Mouse (Mus musculus): ENCODE results near the gene Krit1. TPM values are rescaled to one million over a fixed set of nuclear protein-coding genes. Genes with fewer than 3 reads are reported as not detected.
"Not testable (repeated sequence)": the region's sequence is repeated elsewhere in the genome, so short reads cannot be mapped to it uniquely, and the experiment has no call there.

Krit1 gene
- total RNA-seq (2021), result 10 to 100 TPM; 51.8 to 51.9 TPM
- long read RNA-seq, experiment 1, full-length matches to known transcripts, result 4 of 30 reads
- long read RNA-seq, experiment 1, partial matches to known transcripts, result 1 of 30 reads
- long read RNA-seq, experiment 1, other reads (novel, unspliced or antisense), result 25 of 30 reads
- long read RNA-seq, experiment 2, partial matches to known transcripts, result 2 of 15 reads
- long read RNA-seq, experiment 2, other reads (novel, unspliced or antisense), result 10 of 15 reads

DNA sequence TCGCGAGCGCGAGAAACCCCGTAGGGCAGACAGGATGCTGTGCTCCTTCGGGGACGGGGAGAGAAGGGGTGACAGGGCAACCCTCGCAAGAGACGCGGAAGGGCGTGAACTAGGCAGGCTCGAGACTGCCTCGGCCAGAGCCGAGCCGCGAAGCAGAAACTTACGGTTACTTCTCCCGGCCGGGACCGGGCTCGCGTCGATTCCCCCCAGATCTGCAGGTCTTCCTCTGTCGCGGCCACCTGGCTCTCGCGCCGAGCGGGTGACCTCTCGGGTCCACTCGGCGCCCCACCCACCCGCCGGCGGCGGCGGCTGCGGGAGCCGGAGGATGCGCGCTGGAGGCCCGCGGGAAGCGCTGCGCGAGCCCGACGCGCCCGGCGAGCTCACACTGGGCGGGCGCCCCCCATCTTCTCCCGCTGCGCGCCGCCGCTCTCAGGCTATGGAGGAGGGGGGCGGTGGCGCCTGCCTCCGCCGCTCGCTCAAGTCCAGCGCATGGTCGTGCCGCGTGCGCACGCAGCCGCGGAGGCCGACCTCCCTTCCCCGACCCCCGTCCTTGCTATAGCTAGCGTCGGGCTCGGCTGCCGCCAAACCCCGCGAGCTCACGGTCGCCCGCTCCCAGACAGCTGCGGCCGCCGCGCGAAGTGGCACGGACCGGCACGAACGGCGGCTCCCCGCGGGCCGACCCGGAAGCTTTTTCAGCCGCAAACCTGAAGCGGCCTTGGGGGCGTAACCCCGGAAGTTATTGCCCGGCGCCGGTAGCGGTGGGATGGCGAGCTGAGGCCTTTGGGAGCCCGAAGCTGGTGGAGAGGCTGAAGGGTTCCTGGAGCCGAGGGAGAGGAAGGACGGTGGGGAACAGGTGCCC lies at the start of gene Krit1, which contains the start of gene Ankib1:
Gene Krit1, plus strand, starts transcription at position 752 of the 859 bp plus-strand sequence.
Gene Ankib1, minus strand, starts transcription at position 493 of the 859 bp plus-strand sequence.
- DNase-seq (ENCODE audit: low spot score in 2 of 2), result peak; percentile 93 to 95

DNA sequence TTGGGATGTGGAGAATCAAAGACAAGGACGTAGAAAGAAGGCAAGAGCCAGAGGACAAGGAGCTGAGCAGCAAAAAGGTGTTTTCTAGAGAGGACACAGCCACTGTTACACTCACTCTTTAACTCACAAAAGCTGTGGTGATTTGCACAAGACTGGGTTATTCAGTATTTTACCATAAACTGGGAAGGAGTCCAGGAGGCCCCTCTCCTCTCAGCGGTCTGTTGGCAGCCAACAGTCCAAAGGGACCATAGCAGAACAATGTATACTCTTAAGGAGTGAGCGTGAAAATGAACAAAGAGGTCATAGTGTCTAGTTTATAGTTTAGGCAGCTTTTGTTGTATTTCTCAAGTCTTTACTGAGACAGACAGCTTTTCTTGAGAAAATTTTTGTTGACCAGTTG lies 31.5 kb upstream of the Krit1 start:
- no peak for DNase-seq (ENCODE audit: low spot score in 2 of 2)

DNA sequence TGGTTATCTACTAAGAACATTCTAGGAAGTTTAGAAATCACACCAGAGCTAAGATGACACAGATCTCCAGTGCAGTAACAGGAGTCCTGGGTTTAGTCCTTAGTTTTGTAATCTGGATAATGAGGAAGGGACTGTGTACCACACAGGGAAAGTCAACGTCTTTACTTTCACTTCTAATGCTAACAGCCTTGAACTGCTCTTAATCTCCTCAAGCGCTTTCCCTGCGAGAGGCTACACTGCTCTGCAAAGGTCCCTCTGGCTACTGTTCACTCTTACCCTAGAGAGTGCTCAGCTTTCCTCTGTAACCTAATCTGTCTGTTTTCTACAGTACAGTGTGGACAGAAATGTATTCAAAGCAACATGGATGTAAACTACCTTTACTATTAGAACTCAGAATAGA lies 31.0 kb upstream of the Krit1 start:
- no peak for DNase-seq (ENCODE audit: low spot score in 2 of 2)

DNA sequence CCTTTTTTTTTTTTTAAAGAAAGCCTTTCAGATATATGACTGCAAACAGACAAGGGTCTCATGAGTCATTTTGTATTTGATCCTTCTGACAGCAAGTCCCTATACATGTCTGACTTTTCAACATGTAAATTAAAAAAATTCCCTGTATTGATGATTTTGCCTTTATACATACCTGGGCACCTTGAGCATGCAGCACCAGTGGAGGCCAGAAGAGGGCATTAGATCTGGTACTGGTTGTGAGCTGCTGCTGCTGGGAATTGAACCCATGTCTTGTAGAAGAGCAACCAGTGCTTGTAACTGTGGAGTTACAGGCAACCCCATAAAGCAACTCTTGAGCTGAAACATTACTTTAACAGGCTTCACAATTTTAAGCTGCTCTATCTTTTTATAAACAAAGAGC lies 20.3 kb upstream of the Krit1 start:
- no peak for DNase-seq (ENCODE audit: low spot score in 2 of 2)

DNA sequence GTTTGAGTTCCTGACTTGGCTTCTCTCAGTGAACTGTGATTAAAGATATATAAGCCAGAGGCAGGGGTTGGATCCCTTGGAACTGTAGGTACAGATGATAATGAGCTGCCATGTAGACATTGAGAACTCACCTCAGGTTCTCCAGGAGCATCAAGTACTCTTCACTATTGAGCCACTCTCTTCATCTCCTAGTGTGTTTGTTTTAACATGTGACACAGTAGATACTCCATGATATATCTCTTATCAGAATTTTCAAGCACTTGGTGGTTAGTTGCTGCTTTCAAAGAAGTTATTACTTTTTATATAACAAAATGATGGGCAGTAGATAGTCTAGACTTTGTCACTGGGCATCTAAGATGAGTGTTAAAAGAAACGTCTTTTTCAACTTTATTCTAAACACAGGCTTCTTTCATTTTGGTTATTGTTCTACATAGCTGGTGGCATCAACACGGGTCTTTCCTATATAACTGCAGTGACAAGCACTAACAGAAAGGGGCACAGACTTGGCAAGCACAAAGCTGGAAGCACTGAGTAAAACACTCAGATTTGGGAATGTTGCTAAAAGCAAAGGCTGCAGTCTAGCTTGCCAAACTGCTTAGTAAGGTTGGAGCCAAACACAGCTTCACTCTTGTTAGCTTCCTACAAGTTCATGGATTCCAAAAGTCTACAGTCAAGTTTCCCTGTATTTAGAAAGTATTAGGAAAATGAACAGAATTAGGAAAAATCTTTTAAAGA lies 18.9 kb upstream of the Krit1 start:
- no peak for DNase-seq (ENCODE audit: low spot score in 2 of 2)

- no peak for DNase-seq (ENCODE audit: low spot score in 2 of 2)
Measured at GRCm38 (mm10) chr5:3784751-3785496, 18.1 kb upstream of the Krit1 start.

- no peak for DNase-seq (ENCODE audit: low spot score in 2 of 2)
Measured at GRCm38 (mm10) chr5:3787548-3787947, 15.4 kb upstream of the Krit1 start.

GRCm38 (mm10) chr5:3791048-3791447 lies 11.9 kb upstream of the Krit1 start:
- no peak for DNase-seq (ENCODE audit: low spot score in 2 of 2)

- not testable (repeated sequence) for DNase-seq (ENCODE audit: low spot score in 2 of 2)
Measured at GRCm38 (mm10) chr5:3797101-3797500, 5.9 kb upstream of the Krit1 start.

DNA sequence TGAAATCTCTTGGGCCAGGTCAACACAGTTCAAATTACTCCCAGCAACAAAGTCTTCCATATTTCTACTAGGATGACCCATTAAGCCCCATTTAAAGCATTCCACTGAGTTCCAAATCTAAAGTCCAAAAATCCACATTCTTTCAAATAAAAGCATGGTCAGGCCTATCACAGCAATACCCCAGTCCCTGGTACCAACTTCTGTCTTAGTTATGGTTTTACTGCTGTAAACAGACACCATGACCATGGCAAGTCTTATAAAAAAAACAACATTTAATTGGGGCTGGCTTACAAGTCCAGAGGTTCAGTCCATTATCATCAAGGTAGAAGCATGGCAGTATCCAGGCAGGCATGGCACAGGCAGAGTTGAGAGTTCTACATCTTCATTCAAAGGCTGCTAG lies 4.3 kb upstream of the Krit1 start:
- DNase-seq (ENCODE audit: low spot score in 2 of 2), result not testable (repeated sequence)

- no peak for DNase-seq (ENCODE audit: low spot score in 2 of 2)
Measured at GRCm38 (mm10) chr5:3800041-3800440, 2.9 kb upstream of the Krit1 start.

GRCm38 (mm10) chr5:3800881-3801280 lies 2.1 kb upstream of the Krit1 start:
- no peak for DNase-seq (ENCODE audit: low spot score in 2 of 2)

DNA sequence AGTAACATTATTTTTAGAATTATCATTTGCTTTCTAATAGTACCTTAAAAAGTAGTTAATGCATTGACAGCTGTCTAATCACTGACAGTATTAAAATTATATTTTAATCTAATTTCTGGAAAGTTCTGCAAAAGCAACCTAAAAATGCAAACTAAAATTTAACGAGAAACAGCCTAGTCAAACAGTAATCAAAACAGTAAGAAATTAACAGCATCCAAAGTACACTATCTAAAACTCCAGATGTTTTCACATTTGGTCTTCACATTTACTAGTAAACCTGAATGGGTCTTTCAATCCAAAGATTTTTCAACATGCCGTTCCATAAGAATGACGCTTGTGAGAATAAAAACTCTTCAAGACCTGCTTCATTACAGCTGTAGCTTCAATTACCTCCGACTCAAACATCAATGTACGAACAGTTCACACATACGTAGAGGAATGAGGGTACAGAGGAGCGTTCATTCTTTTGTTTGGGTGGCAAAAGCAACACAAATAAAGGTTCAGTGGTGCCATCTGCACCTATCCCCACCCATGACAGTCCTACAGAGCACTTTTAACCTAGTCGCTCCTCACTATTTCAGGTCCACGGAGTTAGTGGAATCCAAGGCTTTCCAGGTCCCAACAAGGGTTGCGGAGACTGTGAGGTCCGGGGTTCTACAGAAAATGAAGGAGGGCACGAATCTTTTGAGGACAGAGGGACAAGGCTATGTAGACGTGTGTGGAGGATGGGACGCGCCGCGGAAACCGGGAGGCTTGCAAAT lies 1.1 kb upstream of the Krit1 start:
- DNase-seq (ENCODE audit: low spot score in 2 of 2), result no peak

DNA sequence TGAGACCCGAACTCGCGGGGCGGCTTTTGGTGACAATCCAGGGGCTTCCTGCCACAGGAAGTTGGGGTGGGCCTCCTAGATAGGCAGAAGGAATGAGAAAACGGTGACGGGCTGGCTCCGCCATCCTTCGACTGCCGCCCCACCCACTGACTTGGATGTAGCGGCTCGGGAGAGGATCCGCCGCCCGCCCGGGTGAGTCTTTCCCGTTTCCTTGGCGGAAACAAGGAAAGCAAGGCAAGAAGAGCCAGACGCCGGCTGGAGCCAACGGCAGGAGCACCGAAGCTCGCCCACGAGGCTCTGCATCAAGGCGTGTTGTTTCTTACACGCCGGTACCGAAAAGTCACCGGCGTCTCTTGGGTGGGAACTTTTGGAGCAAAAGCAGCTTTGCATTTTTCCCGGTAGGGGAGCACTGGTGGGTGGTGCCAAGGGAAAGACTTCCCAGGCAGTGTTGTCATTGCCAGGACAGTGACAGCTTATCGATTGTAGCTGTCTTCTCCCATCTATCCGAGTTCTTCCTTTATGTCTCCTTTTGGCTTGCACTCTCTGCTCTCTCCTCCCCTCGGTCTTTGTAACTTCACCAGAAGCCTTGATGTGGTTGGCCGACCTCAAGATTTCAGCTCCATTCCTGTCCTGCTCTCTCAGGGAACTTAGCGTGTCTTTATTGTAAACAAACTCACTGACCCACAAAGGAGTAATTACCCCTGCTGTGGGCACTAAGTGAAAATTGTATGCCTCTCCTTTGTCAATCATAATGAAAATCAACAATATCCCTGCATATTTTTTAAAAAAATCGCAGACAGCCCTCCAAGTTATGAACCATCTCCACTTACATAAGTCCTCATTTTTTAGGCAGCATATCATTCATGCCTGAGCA lies 545 bp downstream of the Krit1 start:
- DNase-seq (ENCODE audit: low spot score in 2 of 2), result no peak

DNA sequence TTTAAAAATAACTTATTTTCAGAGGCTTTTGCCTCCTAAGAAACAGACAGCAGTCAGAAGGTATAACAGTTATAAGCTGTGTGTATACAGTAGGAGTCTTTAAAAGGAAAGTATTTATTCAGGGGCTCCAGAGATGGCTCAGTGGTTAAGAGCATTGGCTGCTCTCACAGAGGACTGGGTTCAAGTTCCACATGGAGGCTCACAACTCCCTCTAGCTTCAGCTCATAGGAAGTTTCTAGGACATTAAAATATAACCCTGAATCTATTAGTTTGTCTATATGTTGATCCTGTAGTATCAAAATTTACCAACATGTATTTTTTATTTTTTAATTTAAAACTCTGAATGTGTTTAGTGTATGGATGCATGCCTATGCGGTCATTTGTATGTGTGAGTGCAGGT lies 5.5 kb downstream of the Krit1 start:
- DNase-seq (ENCODE audit: low spot score in 2 of 2), result no peak

GRCm38 (mm10) chr5:3834107-3834506 lies 31.1 kb downstream of the Krit1 start:
- DNase-seq (ENCODE audit: low spot score in 2 of 2), result no peak

DNA sequence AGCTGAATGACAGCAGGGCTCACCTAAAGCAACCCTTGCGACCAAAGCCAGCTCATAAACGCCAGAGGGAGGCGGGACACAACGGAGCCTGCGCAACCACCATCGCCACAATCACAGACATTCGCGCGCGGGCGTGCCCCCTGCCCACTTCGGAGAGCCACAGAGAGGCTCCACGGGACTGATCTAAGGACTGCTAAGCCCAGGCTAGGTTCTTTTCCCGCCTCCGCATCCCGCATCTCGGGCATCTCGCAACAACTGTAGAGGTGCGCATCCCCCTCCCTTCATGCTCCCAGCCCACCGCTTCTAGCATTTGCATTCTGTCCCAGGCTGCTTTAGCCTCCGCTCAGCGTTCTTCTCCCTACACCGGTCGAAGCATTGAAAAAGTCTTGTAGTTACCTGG lies 42.0 kb downstream of the Krit1 start, which contains the start of gene Lrrd1:
Gene Lrrd1, plus strand, starts transcription at position 148 of the 400 bp plus-strand sequence.
- DNase-seq (ENCODE audit: low spot score in 2 of 2), result no peak

DNA sequence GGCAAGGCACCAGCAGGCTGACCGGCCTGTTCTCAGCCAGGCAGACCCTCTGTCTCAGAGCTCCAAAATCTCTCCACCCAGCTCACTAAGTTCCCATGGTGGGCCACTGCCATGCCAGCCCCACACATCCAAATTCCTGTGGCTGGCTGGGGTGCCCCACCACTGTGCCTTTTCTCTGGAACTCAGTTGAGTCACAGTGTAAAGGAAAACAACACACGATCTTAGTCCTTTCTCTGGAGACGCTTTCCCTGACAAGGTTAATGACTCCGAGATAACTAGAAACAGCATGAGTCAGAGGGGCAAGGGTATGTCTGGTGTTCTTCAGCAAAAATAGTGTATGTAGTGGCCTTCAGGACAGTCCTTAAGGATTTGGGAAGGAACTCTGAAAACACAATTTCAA lies 67.2 kb downstream of the Krit1 start:
- no peak for DNase-seq (ENCODE audit: low spot score in 2 of 2)

DNA sequence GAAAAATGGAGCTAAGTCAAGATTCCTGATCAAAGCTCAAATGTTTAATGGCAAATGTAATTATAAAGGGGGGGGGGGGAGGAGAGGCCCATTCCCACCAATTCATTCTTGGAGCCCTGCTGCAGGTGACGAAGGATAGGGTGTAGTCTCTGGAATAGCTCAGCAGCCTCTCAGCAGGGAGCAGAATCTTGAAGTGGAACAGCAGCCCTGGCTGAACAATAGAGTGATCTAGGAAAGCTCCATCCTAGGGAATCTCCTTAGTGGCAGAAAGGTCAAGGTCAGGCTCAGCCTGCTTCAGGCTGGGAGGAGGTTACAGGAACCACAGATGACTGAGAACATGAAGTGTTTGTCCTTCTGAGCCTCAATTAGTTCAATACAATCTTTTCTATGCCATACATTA lies 69.4 kb downstream of the Krit1 start:
- DNase-seq (ENCODE audit: low spot score in 2 of 2), result no peak
